Mouse (Mus musculus): ENCODE results near the gene Dpf2. TPM values are rescaled to one million over a fixed set of nuclear protein-coding genes. Genes with fewer than 3 reads are reported as not detected.
A peak's percentile ranks its signal among the peaks of the same experiment; 100 is the strongest.

Dpf2 gene
- polyA plus RNA-seq, 1 experiment from 2014 or later: 56.7 TPM

GRCm38 (mm10) chr19:5877618-5878361 lies 35.0 kb downstream of the Dpf2 start, which contains the start of gene Slc25a45:
Slc25a45 (plus strand) TSS chr19:5877808.
- DNase-seq: peak; percentile 43
- Histone ChIP-seq H3K9me3 (replicated peaks) (no peaks in the 10 kb centered on the region), H3K36me3 (no peaks in the 10 kb centered on the region; the same call in 1 of the 2 replicates), H3K27me3 (no peaks in the 10 kb centered on the region), H3K4me3 (replicated peaks) (peak within 1 kb of the TSS; percentile 30), H3K27ac (peak within 1 kb of the TSS; percentile 81), H3K4me2 (peak within 1 kb of the TSS; percentile 46), H3K9ac (peak within 1 kb of the TSS; percentile 58), H3K4me1 (replicated peaks) (peaks cover 82% of the 10 kb centered on the region)
- WGBS (ENCODE audit: insufficient replicate concordance): 27% methylated on average over 15 of the region's 15 CpGs
- ATAC-seq (ENCODE audit: low read depth): peak; percentile 32; the same call in 1 of the 2 replicates

- WGBS (ENCODE audit: insufficient replicate concordance): under 1% methylated on average over 37 of the region's 37 CpGs
- peak within 1 kb of the TSS; percentile 70 for H3K4me3 ChIP-seq (replicated peaks)
- ATAC-seq (ENCODE audit: low read depth) (peak; percentile 82), DNase-seq (peak; percentile 89)
- peak within 1 kb of the TSS; percentile 90 for H3K4me2 ChIP-seq
- H3K9me3 ChIP-seq (replicated peaks): no peaks in the 10 kb centered on the region
- peaks cover 83% of the 10 kb centered on the region for H3K4me1 ChIP-seq (replicated peaks)
- peaks cover 6% of the 10 kb centered on the region for H3K36me3 ChIP-seq
- H3K27me3 ChIP-seq: no peaks in the 10 kb centered on the region
- H3K9ac ChIP-seq: peak within 1 kb of the TSS; percentile 79
- H3K27ac ChIP-seq: peak within 1 kb of the TSS; percentile 61
Measured at GRCm38 (mm10) chr19:5874969-5875480, 37.8 kb downstream of the Dpf2 start, which contains the start of gene Frmd8. Frmd8 (minus strand) TSS chr19:5875274.

GRCm38 (mm10) chr19:5874391-5874968 lies 38.3 kb downstream of the Dpf2 start:
- H3K4me3 ChIP-seq (replicated peaks): peak overlapping the region; percentile 70
- H3K27me3 ChIP-seq: no peaks in the 10 kb centered on the region
- no peaks in the 10 kb centered on the region for H3K9me3 ChIP-seq (replicated peaks)
- H3K4me2 ChIP-seq: peak overlapping the region; percentile 90
- WGBS (ENCODE audit: insufficient replicate concordance): 7% methylated on average over 13 of the region's 13 CpGs
- H3K27ac ChIP-seq: peak overlapping the region; percentile 61
- ATAC-seq (ENCODE audit: low read depth) (no peak), DNase-seq (no peak)
- H3K9ac ChIP-seq: peak overlapping the region; percentile 79
- H3K36me3 ChIP-seq: peaks cover 11% of the 10 kb centered on the region
- peaks cover 78% of the 10 kb centered on the region for H3K4me1 ChIP-seq (replicated peaks)

- H3K9me3 ChIP-seq (replicated peaks): no peaks in the 10 kb centered on the region
- peak overlapping the region; percentile 60; the same call in 1 of the 2 replicates for H3K27ac ChIP-seq
- DNase-seq (no peak), ATAC-seq (ENCODE audit: low read depth) (no peak)
- no peaks in the 10 kb centered on the region for H3K27me3 ChIP-seq
- H3K4me2 ChIP-seq: peak overlapping the region; percentile 90
- peaks cover 65% of the 10 kb centered on the region for H3K4me1 ChIP-seq (replicated peaks)
- no peak overlapping the region for H3K4me3 ChIP-seq (replicated peaks)
- H3K36me3 ChIP-seq: peaks cover 25% of the 10 kb centered on the region
- WGBS (ENCODE audit: insufficient replicate concordance): 42% methylated on average over 19 of the region's 19 CpGs
- H3K9ac ChIP-seq: peak overlapping the region; percentile 14; the same call in 1 of the 2 replicates
Measured at GRCm38 (mm10) chr19:5872931-5873556, 39.8 kb downstream of the Dpf2 start.

GRCm38 (mm10) chr19:5872528-5872927 lies 40.3 kb downstream of the Dpf2 start:
- Histone ChIP-seq H3K4me1 (replicated peaks) (peaks cover 60% of the 10 kb centered on the region), H3K9me3 (replicated peaks) (no peaks in the 10 kb centered on the region), H3K4me2 (peak overlapping the region; percentile 90; the same call in 1 of the 2 replicates)

GRCm38 (mm10) chr19:5871683-5872082 lies 41.1 kb downstream of the Dpf2 start:
- Histone ChIP-seq H3K9ac (no peak overlapping the region), H3K4me2 (peak overlapping the region; percentile 15; the same call in 1 of the 2 replicates), H3K9me3 (replicated peaks) (no peaks in the 10 kb centered on the region), H3K27ac (0 out of 2 replicates have a peak overlapping the region, but pooled peaks have one; percentile 60), H3K4me3 (replicated peaks) (no peak overlapping the region), H3K27me3 (no peaks in the 10 kb centered on the region), H3K36me3 (peaks cover 30% of the 10 kb centered on the region), H3K4me1 (replicated peaks) (peaks cover 54% of the 10 kb centered on the region)
- DNase-seq (no peak), ATAC-seq (ENCODE audit: low read depth) (no peak)
- WGBS (ENCODE audit: insufficient replicate concordance): 47% methylated on average over 6 of the region's 6 CpGs

More at GRCm38 (mm10) chr19:5872528-5872927, 40.3 kb downstream of the Dpf2 start:
- Histone ChIP-seq H3K9ac (peak overlapping the region; percentile 14; the same call in 1 of the 2 replicates), H3K36me3 (peaks cover 30% of the 10 kb centered on the region), H3K4me3 (replicated peaks) (no peak overlapping the region), H3K27me3 (no peaks in the 10 kb centered on the region), H3K27ac (peak overlapping the region; percentile 60; the same call in 1 of the 2 replicates)
- DNase-seq (no peak), ATAC-seq (ENCODE audit: low read depth) (no peak)
- 45% methylated on average over 4 of the region's 4 CpGs for WGBS (ENCODE audit: insufficient replicate concordance)

- H3K4me3 ChIP-seq (replicated peaks): no peak overlapping the region
- ATAC-seq (ENCODE audit: low read depth): peak; percentile 12; the same call in 1 of the 2 replicates
- 21% methylated on average over 7 of the region's 7 CpGs for WGBS (ENCODE audit: insufficient replicate concordance)
- no peaks in the 10 kb centered on the region for H3K27me3 ChIP-seq
- DNase-seq: no peak
- H3K4me1 ChIP-seq (replicated peaks): peaks cover 54% of the 10 kb centered on the region
- H3K27ac ChIP-seq: peak overlapping the region; percentile 36; the same call in 1 of the 2 replicates
- H3K9ac ChIP-seq: no peak overlapping the region
- peak overlapping the region; percentile 15; the same call in 1 of the 2 replicates for H3K4me2 ChIP-seq
- peaks cover 30% of the 10 kb centered on the region for H3K36me3 ChIP-seq
- no peaks in the 10 kb centered on the region for H3K9me3 ChIP-seq (replicated peaks)
Measured at GRCm38 (mm10) chr19:5871273-5871672, 41.5 kb downstream of the Dpf2 start.

GRCm38 (mm10) chr19:5868096-5868495 lies 44.7 kb downstream of the Dpf2 start:
- Histone ChIP-seq H3K4me3 (replicated peaks) (no peak overlapping the region), H3K36me3 (peaks cover 55% of the 10 kb centered on the region), H3K9me3 (replicated peaks) (no peaks in the 10 kb centered on the region), H3K27me3 (no peaks in the 10 kb centered on the region), H3K4me2 (no peak overlapping the region), H3K27ac (no peak overlapping the region), H3K9ac (no peak overlapping the region), H3K4me1 (replicated peaks) (peaks cover 28% of the 10 kb centered on the region)
- ATAC-seq (ENCODE audit: low read depth) (no peak), DNase-seq (no peak)
- 69% methylated on average over 6 of the region's 6 CpGs for WGBS (ENCODE audit: insufficient replicate concordance)

GRCm38 (mm10) chr19:5864710-5865398 lies 48.0 kb downstream of the Dpf2 start:
- Histone ChIP-seq H3K9ac (no peak overlapping the region), H3K36me3 (peaks cover 79% of the 10 kb centered on the region)

GRCm38 (mm10) chr19:5863776-5864175 lies 49.0 kb downstream of the Dpf2 start:
- Histone ChIP-seq H3K9me3 (replicated peaks) (0 out of 2 replicates have a peak, but pooled peaks cover 5% of the 10 kb centered on the region), H3K27me3 (no peaks in the 10 kb centered on the region), H3K4me2 (no peak overlapping the region), H3K4me1 (replicated peaks) (no peaks in the 10 kb centered on the region), H3K4me3 (replicated peaks) (no peak overlapping the region), H3K36me3 (peaks cover 79% of the 10 kb centered on the region), H3K9ac (no peak overlapping the region), H3K27ac (no peak overlapping the region)
- ATAC-seq (ENCODE audit: low read depth) (no peak), DNase-seq (no peak)
- 80% methylated on average over 5 of the region's 5 CpGs for WGBS (ENCODE audit: insufficient replicate concordance)

More at GRCm38 (mm10) chr19:5864710-5865398, 48.0 kb downstream of the Dpf2 start:
- H3K4me2 ChIP-seq: no peak overlapping the region
- H3K4me3 ChIP-seq (replicated peaks): no peak overlapping the region
- H3K27me3 ChIP-seq: no peaks in the 10 kb centered on the region
- H3K9me3 ChIP-seq (replicated peaks): 0 out of 2 replicates have a peak, but pooled peaks cover 5% of the 10 kb centered on the region
- DNase-seq (no peak), ATAC-seq (ENCODE audit: low read depth) (no peak)
- WGBS (ENCODE audit: insufficient replicate concordance): 84% methylated on average over 20 of the region's 20 CpGs
- no peaks in the 10 kb centered on the region for H3K4me1 ChIP-seq (replicated peaks)
- no peak overlapping the region for H3K27ac ChIP-seq

All from liver, embryonic 13.5 days (tissue).